Mouse (Mus musculus): ENCODE results near the gene Igfbp7.
A peak's percentile ranks its signal among the peaks of the same experiment; 100 is the strongest.

DNA sequence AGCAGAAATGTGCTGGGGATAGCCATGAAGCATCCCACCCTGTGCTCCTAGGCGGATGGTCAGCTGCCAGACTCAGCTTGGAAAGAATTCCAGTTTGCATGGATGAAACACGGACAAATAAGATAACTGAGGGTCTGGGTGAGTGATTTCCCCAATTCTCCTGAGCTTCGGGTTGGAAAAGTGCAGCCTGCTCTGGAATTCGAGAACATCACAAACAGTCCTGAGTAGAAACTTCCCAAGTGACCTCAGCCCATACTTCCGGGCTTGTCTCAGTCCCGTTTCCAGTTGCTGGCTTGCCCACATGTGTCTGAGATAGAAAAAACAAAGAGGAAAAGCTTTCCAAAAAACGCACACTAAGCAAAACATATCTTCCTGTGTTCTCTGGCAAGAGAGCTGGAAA, 35.6 kb downstream of the Igfbp7 start:
- TF ChIP-seq CTCF (IDR thresholded peaks at IDR 0.05), result no peak
- 0 out of 2 replicates have a peak, but pooled peaks have one; percentile 17 for TF ChIP-seq EP300 (IDR thresholded peaks at IDR 0.05)
